Mouse (Mus musculus): Measurements from ENCODE around the gene Ica1.

Gene Ica1

DNA sequence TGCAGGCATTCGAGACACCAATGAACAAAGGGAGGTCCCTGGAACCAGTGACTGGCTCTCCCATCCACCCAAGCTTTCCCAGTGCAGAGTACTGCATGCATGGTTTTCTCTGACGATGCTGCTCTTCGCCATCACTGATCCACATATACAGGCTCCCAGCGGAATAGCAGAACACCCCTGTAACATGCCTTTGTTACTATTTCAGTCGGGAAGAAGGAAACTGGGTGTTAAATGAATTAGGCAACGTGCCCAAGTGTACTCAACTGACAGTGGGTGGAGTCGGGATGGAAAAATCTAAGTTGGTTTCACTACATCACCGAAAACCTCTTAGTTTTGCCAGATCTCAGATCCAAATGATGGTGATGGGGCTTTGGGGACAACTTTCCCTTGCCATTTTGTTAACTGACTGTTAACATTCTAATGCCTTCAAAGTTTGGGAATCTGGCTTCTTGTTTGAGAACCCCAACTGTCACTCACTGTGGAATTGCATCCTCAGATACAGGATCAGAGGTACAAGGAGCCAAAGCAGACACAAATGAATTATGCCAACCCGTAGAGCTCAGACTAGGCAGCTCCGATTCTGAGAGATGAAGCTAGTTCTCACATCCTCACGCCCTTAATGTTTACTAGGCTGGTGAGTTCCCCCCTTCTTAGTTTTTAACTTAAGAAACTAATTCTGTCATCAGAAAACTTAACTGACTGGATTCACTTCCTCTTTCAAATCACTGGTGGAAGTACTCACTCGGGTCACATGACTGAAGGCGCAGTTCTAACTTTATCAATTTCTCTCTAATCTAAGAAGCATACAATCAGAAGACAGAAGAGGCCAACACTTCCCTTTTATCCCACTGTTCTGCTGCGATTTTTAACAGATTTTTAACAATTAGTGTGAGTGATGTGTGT, 91.4 kb downstream of the Ica1 start:
- DNase-seq, result no peak

DNA sequence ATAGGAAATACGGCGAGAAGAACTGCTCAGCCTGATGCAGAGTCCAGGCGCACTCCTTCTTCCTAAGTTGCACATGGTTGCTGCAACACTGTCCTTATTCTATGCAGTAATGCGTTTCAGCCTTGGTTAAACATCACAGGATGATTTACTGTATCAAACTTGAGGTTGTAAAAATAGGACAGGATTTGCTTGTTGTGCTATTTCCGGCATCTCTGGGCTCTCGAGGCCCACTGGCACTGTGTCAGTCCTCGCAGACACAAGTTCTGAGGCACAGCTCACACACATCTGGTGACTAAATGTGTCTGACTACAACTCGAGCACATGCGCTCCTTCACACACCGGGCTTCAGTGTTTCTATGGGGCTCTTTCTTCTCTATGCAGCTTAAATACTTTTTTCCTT, 94.9 kb downstream of the Ica1 start:
- DNase-seq, result no peak

DNA sequence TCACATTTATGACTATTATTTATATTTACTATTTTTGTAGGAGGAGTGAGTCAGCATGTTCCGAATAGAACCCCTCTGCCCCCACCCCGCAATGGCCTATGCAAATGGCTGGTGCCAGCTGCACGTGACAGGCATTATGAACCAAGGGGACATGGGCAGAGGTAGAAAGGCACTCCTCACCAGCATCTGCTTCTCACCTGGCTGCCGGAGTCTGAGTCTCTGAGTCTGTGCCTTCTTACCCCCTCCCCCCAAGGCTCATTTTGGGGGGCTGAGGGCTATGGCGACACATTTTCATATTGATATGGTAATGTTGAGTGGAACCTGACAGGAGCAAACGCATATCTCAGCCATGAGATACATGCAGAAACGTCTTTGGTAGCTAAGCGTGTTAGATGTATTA, 97.4 kb downstream of the Ica1 start:
- no peak for DNase-seq

DNA sequence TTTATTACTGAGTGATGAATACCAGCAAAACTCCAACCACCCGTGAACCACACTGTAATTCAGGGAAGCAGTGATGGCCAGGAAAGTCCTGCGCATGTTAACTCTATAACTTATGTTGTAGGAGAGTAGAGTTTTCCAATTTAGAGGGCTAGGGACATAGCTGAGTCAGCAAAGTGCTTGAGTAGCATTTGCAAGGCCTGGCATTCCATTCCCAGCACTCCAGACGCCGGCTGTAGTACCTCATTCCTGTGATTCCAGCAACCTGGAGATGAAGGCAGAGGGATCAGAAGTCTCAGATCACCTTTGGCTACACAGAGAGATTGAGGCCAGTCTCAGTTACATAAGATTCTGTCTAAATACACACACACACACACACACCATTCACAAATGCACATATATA, 105.3 kb downstream of the Ica1 start:
- DNase-seq, result no peak

DNA sequence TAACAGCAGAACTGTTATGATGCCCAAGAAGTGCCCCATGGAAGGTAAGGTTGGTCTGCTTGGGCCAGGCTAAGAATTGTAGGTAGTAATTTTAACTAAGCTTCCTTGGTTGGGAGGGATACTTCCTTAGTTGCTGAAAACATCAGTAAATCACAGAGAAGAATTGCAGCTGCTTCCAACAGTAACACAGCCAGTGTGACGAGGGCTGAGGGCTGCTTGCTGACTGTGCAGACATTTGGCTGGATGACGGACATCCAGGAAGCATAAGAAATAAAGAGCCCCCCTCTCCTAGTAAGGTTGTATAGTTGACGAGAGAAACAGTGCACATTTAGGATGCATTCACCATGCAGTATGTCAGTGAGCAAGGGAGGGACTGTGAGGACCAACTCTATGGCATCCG, 108.9 kb downstream of the Ica1 start:
- no peak for DNase-seq

DNA sequence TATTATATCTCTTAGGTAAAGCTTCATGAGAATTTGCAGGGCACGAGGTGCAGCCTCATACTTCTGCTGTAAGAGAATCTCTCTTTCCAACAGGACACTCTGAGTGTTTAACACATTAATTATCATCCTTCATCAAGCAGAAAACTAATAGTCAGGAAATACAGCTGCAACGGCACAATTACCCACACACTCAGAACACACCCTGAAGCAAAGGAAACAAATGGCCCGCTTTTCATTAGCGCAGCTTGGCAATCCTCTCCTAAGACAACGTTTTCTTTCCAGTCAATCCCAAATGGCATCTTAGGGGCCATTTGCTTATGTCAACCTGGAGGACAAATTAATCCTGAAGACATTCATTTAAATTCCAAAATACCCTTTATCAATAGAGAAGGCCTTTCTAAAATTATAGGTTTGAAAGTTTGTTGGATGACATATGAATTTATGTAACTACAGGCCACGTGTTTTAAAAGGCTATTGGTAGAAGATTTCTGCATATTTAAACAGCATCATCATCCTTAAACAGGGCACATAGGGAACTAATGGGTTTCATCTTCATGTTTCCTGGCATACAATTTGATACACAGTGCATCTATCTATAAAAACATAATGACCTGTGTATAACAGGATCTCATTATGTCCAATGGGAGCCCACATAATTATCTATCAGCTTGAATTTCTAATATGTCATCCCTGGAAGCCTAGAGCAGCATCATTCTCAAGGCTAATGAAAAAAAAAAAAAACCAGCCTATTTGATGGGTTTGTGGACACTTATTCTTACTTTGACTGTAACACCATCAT, 110.1 kb downstream of the Ica1 start:
- no peak for DNase-seq

DNA sequence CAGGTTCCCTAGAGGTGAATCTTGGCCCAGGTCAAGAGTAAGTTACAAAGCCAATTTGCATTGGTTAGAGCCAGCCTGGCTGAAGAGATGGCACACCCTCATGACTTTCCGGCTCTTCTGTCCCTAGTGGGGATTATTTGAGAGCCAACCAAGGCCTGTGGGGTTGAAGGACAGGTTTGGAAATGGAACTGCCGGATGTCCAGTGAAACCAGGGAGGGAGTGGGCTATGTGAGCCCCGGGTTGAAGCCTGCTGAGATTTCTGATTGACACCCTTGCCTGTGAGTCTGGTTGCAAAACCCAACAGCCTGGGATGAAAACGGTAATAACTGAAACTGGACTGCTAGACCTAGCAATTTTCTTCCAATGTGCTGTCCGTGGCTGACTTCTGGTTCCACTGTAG, 112.5 kb downstream of the Ica1 start:
- DNase-seq, result no peak

DNA sequence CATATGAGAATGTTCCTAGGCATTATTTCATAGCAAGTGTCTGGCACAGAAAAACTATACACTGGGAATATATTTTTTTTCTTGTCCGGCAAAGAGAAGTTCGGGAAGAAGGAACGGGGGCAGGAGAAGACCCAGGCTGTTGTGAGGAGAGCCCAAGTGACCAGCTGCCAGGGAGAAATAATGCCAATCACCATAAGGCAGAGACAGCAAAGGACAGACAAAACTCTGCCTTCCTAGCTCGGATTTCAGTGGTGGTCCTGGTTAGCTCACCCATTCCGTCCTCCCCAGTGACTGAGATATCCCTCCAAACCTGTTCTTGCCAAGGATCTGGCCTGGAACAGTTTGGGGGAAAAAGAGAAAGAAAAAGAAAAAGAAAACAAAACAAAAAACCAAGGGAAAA, 113.3 kb downstream of the Ica1 start:
- DNase-seq, result no peak

DNA sequence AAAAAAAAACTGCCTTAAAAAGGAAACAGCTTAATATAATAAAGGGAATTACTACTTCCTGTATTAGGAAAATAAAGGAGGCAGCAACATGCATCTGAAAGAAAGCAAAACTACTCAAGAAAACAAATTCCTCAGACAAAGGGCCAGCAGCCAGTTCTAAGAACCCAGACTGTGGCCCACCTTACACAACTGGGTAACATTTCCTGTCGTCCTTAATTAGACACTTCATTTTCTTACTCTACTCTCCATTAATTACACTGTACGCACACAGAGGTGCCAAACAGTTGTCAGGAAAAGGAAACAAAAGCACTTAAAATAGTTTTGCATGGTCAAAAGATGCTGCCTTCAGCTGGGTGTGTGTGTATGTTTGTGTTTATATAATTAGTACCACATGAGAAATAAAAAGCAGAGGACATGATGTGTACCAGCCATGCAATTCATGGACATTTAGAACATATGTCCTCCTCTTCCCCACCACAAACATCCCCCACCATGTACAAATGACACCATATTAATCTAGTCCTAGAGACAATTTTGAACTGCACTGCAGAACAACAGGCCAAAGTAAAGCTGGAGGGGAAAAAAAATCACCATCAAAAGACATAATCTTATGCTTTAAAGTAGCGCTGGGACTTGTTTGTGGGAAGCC, 115.1 kb downstream of the Ica1 start:
- no peak for DNase-seq

DNA sequence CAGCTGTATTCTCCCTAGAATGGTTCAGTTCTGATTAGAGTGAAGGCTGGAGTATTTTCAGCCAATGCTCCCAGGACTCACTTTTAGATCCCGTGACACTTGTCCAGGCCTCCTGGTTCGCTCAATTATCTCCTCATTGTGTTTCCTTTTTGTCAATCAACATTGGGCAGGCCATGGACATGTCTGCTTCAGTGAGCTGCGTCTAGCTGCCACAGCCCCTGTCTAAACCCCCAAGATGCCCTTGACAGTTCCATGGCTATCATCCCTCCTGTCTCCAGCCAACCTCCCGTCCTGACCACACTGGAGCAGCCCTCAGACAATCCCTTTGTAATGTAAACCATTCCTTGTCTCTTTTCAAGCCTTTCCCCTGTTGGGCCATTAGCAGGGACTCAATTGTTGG, 116.9 kb downstream of the Ica1 start:
- DNase-seq, result peak; percentile 35

DNA sequence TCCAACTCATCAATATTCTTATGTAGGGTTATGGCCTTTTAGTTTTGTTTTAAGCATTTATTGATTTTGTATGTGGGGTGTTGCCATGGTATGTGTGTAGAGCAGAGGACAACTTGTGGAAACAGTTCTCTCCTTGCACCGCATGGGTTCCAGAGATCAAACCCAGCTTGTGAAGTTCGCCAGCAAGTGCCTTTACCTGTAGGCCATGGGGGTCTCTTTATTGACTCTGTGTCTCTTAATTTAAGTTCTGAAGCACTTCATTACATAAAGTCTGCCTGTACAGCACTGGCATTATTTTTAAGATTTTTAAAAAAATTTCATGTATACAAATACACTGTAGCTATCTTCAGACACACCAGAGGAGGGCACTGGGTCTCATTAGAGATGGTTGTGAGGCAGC, 118.2 kb downstream of the Ica1 start:
- no peak for DNase-seq

DNA sequence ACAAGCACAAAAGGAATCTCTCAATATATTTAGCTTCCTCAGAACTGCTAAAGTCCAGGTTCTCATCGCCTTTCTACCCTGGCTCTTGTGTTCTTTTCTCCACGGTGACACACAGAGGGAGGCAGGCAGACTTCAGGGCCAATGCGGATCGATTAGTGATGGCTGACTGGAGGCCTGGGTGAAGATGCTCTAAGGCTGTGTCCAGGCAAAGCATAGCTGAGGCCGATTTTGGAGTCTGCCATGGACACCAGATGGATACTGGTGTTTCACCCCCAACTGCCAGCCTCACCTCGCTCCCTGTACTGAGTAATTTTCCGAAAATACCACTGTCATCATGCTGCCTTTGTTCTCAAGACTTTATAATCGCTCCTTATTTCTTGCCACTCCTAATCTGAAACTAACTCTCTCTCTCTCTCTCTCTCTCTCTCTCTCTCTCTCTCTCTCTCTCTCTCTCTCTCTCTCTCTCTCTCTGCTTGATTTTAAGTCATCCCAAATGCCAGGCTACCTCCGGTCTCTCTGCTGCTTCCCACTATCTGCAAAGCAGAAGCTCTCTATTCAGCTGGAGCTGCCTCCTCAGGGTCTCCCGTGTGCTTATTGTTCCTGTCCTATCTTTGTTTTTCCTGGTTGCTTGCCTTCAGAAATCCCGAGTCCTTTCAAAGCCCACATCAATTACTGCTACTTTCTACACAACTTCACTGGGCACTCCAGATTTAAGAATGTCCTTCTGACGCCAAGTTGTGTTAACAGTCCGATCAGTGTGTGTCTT, 118.9 kb downstream of the Ica1 start:
- DNase-seq, result peak; percentile 55

DNA sequence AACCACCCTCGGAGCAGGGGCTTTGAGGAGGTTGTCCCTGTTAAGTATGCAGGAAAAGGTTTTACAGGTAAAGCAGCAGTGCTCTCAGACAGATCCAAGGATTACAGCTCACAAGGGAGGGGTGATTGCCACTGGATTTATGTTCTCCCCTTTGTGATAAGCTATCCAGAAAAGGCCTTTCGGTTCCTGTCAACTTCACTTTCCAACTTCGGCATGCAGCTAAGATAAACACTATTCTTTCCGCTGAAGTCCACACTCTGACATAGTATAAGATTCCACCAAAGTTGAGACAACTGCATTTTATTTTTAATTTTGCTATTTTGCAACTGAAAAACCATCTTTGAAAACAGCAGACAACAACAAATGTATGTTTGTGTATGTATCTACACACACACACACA, 119.9 kb downstream of the Ica1 start:
- DNase-seq, result no peak

DNA sequence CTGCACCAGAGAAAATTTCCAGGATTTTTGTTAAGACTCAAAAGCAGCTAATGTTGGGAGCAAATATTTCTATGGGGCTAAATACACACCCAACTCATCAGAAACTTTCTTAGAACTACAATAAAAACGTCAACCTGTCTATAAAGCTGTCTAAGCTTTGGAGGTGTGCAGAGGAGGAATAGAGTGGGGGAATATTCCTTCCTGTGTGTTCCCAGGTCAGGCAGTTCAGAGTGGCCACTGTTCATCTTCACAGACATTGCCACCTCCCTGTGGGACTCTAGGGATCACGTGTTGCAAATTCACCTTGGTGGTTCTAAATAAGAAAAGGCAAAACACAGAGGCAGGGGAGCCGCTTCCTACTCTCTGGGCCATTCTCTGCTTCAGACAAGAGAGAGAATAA, 120.8 kb downstream of the Ica1 start:
- DNase-seq, result no peak

DNA sequence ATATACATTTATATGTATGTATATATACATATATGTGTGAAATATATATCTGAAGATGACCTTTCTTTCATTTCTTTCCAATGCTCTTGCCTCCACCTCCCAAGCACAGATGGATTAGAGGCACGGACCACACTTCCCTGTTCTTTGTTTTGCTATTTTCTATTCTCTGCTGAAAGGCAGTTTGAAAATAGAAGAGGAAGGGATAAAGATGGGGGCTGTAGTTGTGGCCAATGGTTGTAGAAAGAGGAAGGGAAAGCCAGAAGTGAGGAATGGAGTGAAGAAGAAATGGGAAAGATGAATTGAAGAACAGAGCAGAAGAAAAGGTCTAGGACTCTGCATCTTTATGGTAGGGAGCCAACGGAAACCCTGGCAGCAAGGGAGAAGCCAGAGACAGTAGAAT, 122.8 kb downstream of the Ica1 start:
- DNase-seq, result no peak

DNA sequence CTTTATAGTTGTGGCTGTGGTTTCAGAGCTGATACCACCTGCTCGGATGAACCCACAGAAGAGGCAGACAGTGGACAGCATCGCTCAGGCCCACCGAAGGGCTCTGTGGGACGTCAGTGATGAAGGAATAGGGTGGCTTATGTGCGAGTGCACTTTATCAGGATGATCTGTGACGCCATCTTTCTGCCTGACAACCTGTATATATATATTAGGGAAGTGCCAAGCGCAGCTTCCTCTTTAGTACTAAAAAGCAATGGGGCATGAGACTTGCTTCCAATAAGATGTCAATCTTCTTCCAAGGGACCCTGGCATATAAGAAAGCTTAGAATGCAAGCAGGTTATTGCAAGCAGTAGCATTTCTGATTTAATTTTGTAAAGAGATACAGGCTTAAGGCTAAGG, 127.9 kb downstream of the Ica1 start:
- no peak for DNase-seq

DNA sequence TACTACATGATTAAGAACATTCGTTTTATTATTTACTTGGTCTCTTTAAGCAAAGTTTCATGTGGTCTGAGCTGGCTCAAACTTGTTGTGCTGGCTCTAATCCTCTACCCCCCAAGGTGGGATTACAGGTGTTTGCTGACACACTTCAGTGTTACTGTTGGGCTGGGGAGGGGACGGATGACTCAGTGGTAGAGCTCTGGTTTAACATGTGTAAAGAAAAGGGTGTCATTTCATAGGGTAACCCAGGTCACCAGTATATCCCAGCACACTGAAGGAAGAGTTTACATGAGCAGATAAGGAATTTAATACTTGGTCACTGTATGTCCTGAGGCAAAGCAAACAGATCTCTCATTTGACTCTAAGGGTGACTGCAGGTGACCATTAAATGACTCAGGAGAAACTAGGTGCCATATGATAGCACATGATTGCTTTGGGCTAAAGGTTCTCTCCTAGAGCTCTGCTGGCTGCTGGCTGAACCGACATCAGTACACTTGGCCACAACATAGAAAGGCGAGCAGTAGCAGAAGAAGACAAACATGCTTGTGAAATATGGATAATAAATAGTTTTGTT, 128.9 kb downstream of the Ica1 start:
- no peak for DNase-seq

DNA sequence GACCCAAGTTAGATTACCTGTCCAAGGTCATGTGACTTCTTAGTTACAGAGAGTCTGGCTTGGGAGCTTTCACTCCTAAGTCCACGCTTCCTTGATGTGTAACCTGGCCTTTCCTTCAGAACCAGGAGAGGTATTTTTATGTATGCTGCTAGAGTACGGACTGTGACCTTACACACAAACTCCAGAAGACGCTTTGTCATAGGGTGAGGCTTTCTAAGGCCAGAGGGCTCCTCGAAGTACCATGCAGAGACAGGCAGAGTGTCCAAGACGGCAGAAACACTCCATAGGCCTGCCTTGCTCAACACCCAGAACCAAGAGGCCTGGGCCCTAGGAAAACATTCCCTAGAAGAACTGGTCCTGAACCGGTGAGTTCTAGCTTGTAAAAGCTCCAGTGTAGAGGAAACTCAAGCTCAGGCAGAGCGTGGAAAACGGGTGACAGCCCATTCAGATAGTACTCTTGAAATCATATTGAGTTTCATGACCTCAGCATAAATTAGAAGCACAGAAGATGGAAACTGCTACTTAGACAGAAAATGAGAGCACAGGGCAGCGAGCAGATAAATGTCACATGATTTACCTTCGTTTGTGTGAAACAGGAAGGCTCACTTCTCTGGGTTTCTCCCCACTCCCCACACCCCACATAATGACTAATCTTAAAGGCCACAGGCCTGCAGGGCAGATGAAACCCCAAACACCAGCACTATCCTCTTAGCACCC, 129.9 kb downstream of the Ica1 start:
- no peak for DNase-seq

DNA sequence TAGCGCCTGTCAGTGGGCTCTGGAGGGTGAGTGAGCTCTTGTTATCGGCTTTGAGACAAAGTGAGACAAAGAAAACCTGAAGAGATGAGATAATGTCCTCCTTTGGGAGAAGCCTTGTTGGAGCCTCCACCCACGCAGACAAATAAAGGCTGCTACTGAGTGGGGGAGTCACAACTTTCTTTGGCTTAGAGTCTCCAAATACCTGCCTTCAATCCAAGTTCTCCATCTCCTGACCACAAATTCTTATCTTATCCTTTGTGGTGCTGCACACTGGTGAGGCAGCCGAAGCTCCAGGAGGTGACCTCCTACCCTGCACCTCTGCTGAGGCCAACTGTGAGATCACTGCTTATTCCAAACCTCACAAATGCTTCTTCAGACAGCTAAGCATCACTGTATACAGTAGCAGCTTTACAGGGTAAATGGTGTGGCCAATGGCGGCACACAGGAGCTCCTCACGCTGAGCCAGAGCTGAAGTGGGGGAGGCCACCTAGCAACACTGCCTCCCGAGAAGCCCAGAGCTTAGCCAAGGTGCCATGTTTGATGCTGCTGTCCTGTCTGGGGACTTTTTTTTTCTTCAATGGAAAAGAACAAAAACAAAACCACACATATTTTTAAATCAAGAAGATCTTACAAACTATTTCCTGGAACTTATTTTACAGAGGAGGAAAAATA, 130.6 kb downstream of the Ica1 start:
- DNase-seq, result no peak

DNA sequence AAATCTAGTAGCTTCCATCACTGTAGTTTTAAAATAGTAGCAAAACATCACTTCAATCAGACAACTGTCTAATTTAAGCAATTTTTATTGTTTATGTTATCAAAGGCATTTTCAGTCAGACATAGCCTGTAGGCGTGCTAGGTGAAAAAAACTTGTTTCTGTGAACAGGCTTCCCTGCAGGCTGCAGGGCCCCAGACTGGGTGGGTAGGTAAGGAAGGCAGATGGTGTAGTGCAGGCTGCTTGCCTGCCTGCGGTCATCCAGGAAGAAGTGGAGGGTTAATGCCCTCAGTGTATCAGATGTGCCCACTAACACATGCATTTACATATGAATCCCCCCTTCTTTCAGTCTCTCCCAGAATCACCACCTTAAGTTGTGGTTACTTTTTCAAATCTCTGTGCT, 132.6 kb downstream of the Ica1 start:
- DNase-seq, result no peak

DNA sequence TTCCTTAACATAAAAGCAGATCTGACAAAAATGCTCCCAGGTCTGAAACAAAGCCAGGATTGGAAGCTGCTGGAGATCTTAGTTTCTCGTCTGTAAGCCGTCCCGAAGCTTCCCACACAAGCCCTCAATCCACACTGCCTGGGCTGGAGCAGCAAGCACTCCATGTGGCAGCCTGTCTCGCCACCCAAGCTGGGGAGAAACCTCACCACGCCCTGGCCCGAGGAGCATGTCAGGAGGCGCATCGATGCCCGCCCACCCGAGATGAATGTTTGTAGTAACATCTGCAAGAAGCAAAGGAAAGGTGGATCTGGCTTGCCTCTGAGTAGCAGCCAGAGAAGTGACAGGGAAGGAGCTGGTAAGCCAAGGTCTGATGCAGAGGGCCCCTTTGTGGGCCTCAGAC, 133.6 kb downstream of the Ica1 start:
- no peak for DNase-seq
